ENCODE assay signal across 22 mouse cellular contexts in genomic region chr3:125683460-125684230, GRCm38 (mm10).
A peak's percentile ranks its signal among the peaks of the same experiment; 100 is the strongest.
DNase-seq lines count a peak whose midpoint lies in the region; ATAC-seq lines count a peak whose summit lies in the region.
"Had no signal": no experiment of that assay in that cellular context is flagged by ENCODE, and none has a peak within 500 bp of the region (broad histone marks: within the 10 kb centered on the region; RNA-seq: fewer than 3 reads in every experiment).

No protein-coding gene starts in this region.

- H3K9me3 ChIP-seq in liver, embryonic 12.5 days (replicated peaks), result no peaks in the 10 kb centered on the region
- H3K9me3 ChIP-seq: forebrain, embryonic 10.5 days; hindbrain, embryonic 13.5 days; limb, embryonic 13.5 days; liver, embryonic 13.5 days had no signal

- H3K4me3 ChIP-seq in liver, embryonic 12.5 days, result no peak overlapping the region
- H3K4me3 ChIP-seq: forebrain, embryonic 10.5 days; hindbrain, embryonic 13.5 days; limb, embryonic 13.5 days; liver, embryonic 13.5 days; megakaryocyte, embryonic 14.5 days had no signal

- no peaks in the 10 kb centered on the region for H3K4me1 ChIP-seq in liver, embryonic 12.5 days
- H3K4me1 ChIP-seq: liver, embryonic 13.5 days; megakaryocyte, embryonic 14.5 days had no signal

- H3K9ac ChIP-seq in liver, embryonic 12.5 days, result no peak overlapping the region
- H3K9ac ChIP-seq: hindbrain, embryonic 13.5 days; limb, embryonic 13.5 days; liver, embryonic 13.5 days had no signal

- no peaks in the 10 kb centered on the region for H3K27me3 ChIP-seq in liver, embryonic 12.5 days (replicated peaks)
- H3K27me3 ChIP-seq: hindbrain, embryonic 13.5 days; limb, embryonic 13.5 days; liver, embryonic 13.5 days; megakaryocyte, embryonic 14.5 days had no signal

- no peak overlapping the region for H3K27ac ChIP-seq in liver, embryonic 12.5 days
- H3K27ac ChIP-seq: forebrain, embryonic 10.5 days; hindbrain, embryonic 13.5 days; limb, embryonic 13.5 days; liver, embryonic 13.5 days had no signal

- no peak overlapping the region for H3K4me2 ChIP-seq in liver, embryonic 12.5 days
- H3K4me2 ChIP-seq: hindbrain, embryonic 13.5 days; limb, embryonic 13.5 days; liver, embryonic 13.5 days had no signal

- H3K36me3 ChIP-seq in liver, embryonic 12.5 days, result no peaks in the 10 kb centered on the region
- H3K36me3 ChIP-seq: forebrain, embryonic 10.5 days; hindbrain, embryonic 13.5 days; limb, embryonic 13.5 days; liver, embryonic 13.5 days had no signal

- no peak for ATAC-seq in liver, embryonic 12.5 days
- ATAC-seq: forebrain, embryonic 16.5 days had no signal

- WGBS in liver, embryonic 12.5 days (ENCODE audit: insufficient replicate concordance), result 61% methylated on average over 8 of the region's 8 CpGs

- peak; percentile 36 for DNase-seq in layer of hippocampus, adult 11-12 months (ENCODE audit: low spot score)
- DNase-seq in layer of hippocampus, postnatal 10 days (ENCODE audit: low spot score in 2 of 2), result no peak
- peak; percentile 17 for DNase-seq in right cerebral cortex, adult 18-20 months
- no peak for DNase-seq in right cerebral cortex, postnatal 25 days
- peak; percentile 23 to 40 for DNase-seq in layer of hippocampus, adult 8-10 months (ENCODE audit: low spot score in 2 of 2)
- no peak for DNase-seq in adrenal gland, adult (ENCODE audit: inconsistent age in 2 of 2, low spot score in 1 of 2)
- DNase-seq: adrenal gland, postnatal 14 days; cerebellum, adult 9-10 months; gastrocnemius, postnatal 36 days; heart, postnatal 36 days; kidney, adult 11 months; liver, embryonic 13.5 days; lung, adult 2 months; lung, postnatal 36 days; midbrain, embryonic 14.5 days; spleen, adult 18-20 months had no signal

Comparison
In these comparisons a context has a peak if more than half of its experiments do, and no peak if none do; other contexts are left out.
1. DNase-seq: peak in layer of hippocampus, adult 11-12 months (single experiment), right cerebral cortex, adult 18-20 months (single experiment) and layer of hippocampus, adult 8-10 months (2 of 2); none in layer of hippocampus, postnatal 10 days (0 of 2), right cerebral cortex, postnatal 25 days (single experiment) and adrenal gland, adult (0 of 2).